Mouse (Mus musculus): Measurements from ENCODE around the gene Dlgap1. TPM values are rescaled to one million over a fixed set of nuclear protein-coding genes. Genes with fewer than 3 reads are reported as not detected.

The Dlgap1 gene
- polyA plus RNA-seq, 1 experiment from 2014 or later: 0.03 TPM

GRCm38 (mm10) chr17:70629653-70630378 lies 660.9 kb downstream of the Dlgap1 start:
- WGBS (ENCODE audit: insufficient replicate concordance): 50% methylated on average over 6 of the region's 6 CpGs
- ATAC-seq (ENCODE audit: low read depth): no peak
- no peaks in the 10 kb centered on the region for H3K9me3 ChIP-seq (replicated peaks)

GRCm38 (mm10) chr17:70633181-70633944 lies 664.5 kb downstream of the Dlgap1 start:
- no peaks in the 10 kb centered on the region for H3K36me3 ChIP-seq
- no peak overlapping the region for H3K4me2 ChIP-seq
- H3K4me1 ChIP-seq (replicated peaks): no peaks in the 10 kb centered on the region
- H3K27ac ChIP-seq: no peak overlapping the region
- WGBS (ENCODE audit: insufficient replicate concordance): 18% methylated on average over 9 of the region's 9 CpGs
- no peak overlapping the region for H3K4me3 ChIP-seq (replicated peaks)
- ATAC-seq (ENCODE audit: low read depth): no peak
- no peaks in the 10 kb centered on the region for H3K27me3 ChIP-seq
- H3K9ac ChIP-seq: no peak overlapping the region
- DNase-seq: peak; percentile 2
- H3K9me3 ChIP-seq (replicated peaks): no peaks in the 10 kb centered on the region

More at GRCm38 (mm10) chr17:70629653-70630378, 660.9 kb downstream of the Dlgap1 start:
- no peak overlapping the region for H3K4me2 ChIP-seq
- H3K27me3 ChIP-seq: no peaks in the 10 kb centered on the region
- no peak overlapping the region for H3K9ac ChIP-seq
- no peak overlapping the region for H3K27ac ChIP-seq
- DNase-seq: no peak
- H3K36me3 ChIP-seq: no peaks in the 10 kb centered on the region
- H3K4me1 ChIP-seq (replicated peaks): no peaks in the 10 kb centered on the region
- no peak overlapping the region for H3K4me3 ChIP-seq (replicated peaks)

GRCm38 (mm10) chr17:70643211-70643610 lies 674.3 kb downstream of the Dlgap1 start:
- no peaks in the 10 kb centered on the region for H3K36me3 ChIP-seq
- H3K9ac ChIP-seq: no peak overlapping the region
- no peak overlapping the region for H3K4me3 ChIP-seq (replicated peaks)
- no peak overlapping the region for H3K27ac ChIP-seq
- H3K27me3 ChIP-seq: no peaks in the 10 kb centered on the region
- ATAC-seq (ENCODE audit: low read depth): no peak
- no peak for DNase-seq
- no peaks in the 10 kb centered on the region for H3K4me1 ChIP-seq (replicated peaks)
- H3K4me2 ChIP-seq: no peak overlapping the region
- H3K9me3 ChIP-seq (replicated peaks): no peaks in the 10 kb centered on the region
- 51% methylated on average over 1 of the region's 1 CpGs for WGBS (ENCODE audit: insufficient replicate concordance)

- ATAC-seq (ENCODE audit: low read depth) (no peak), DNase-seq (no peak)
- no peaks in the 10 kb centered on the region for H3K36me3 ChIP-seq
- H3K4me3 ChIP-seq (replicated peaks): no peak overlapping the region
- H3K27me3 ChIP-seq: no peaks in the 10 kb centered on the region
- no peak overlapping the region for H3K27ac ChIP-seq
- WGBS (ENCODE audit: insufficient replicate concordance): 50% methylated on average over 4 of the region's 4 CpGs
- H3K4me2 ChIP-seq: no peak overlapping the region
- no peaks in the 10 kb centered on the region for H3K9me3 ChIP-seq (replicated peaks)
- H3K9ac ChIP-seq: no peak overlapping the region
- no peaks in the 10 kb centered on the region for H3K4me1 ChIP-seq (replicated peaks)
Measured at GRCm38 (mm10) chr17:70646641-70647040, 677.8 kb downstream of the Dlgap1 start.

GRCm38 (mm10) chr17:70661382-70661781 lies 692.5 kb downstream of the Dlgap1 start:
- DNase-seq (no peak), ATAC-seq (ENCODE audit: low read depth) (no peak)
- H3K4me1 ChIP-seq (replicated peaks): no peaks in the 10 kb centered on the region
- no peaks in the 10 kb centered on the region for H3K27me3 ChIP-seq
- 54% methylated on average over 3 of the region's 3 CpGs for WGBS (ENCODE audit: insufficient replicate concordance)
- no peak overlapping the region for H3K4me3 ChIP-seq (replicated peaks)
- H3K27ac ChIP-seq: no peak overlapping the region
- H3K4me2 ChIP-seq: no peak overlapping the region
- H3K36me3 ChIP-seq: no peaks in the 10 kb centered on the region
- no peaks in the 10 kb centered on the region for H3K9me3 ChIP-seq (replicated peaks)
- H3K9ac ChIP-seq: no peak overlapping the region

- Histone ChIP-seq H3K9ac (no peak overlapping the region), H3K4me3 (replicated peaks) (no peak overlapping the region), H3K4me1 (replicated peaks) (no peaks in the 10 kb centered on the region), H3K27me3 (no peaks in the 10 kb centered on the region), H3K9me3 (replicated peaks) (no peaks in the 10 kb centered on the region), H3K4me2 (no peak overlapping the region), H3K27ac (no peak overlapping the region), H3K36me3 (no peaks in the 10 kb centered on the region)
- WGBS (ENCODE audit: insufficient replicate concordance): 60% methylated on average over 6 of the region's 6 CpGs
- no peak for DNase-seq
- ATAC-seq (ENCODE audit: low read depth): no peak
Measured at GRCm38 (mm10) chr17:70663992-70664391, 695.1 kb downstream of the Dlgap1 start.

- no peaks in the 10 kb centered on the region for H3K36me3 ChIP-seq
- H3K4me1 ChIP-seq (replicated peaks): no peaks in the 10 kb centered on the region
- no peak for DNase-seq
- ATAC-seq (ENCODE audit: low read depth): no peak
- no peak overlapping the region for H3K4me2 ChIP-seq
- no peak overlapping the region for H3K4me3 ChIP-seq (replicated peaks)
- no peaks in the 10 kb centered on the region for H3K27me3 ChIP-seq
- H3K9me3 ChIP-seq (replicated peaks): no peaks in the 10 kb centered on the region
- no peak overlapping the region for H3K9ac ChIP-seq
- no peak overlapping the region for H3K27ac ChIP-seq
Measured at GRCm38 (mm10) chr17:70664484-70665040, 695.7 kb downstream of the Dlgap1 start.

GRCm38 (mm10) chr17:70673985-70674384 lies 705.1 kb downstream of the Dlgap1 start:
- Histone ChIP-seq H3K4me2 (no peak overlapping the region), H3K27ac (no peak overlapping the region), H3K36me3 (no peaks in the 10 kb centered on the region), H3K9me3 (replicated peaks) (no peaks in the 10 kb centered on the region), H3K9ac (no peak overlapping the region), H3K4me3 (replicated peaks) (no peak overlapping the region), H3K27me3 (no peaks in the 10 kb centered on the region), H3K4me1 (replicated peaks) (no peaks in the 10 kb centered on the region)
- WGBS (ENCODE audit: insufficient replicate concordance): 73% methylated on average over 13 of the region's 13 CpGs
- ATAC-seq (ENCODE audit: low read depth) (no peak), DNase-seq (no peak)

- H3K9me3 ChIP-seq (replicated peaks): no peaks in the 10 kb centered on the region
- ATAC-seq (ENCODE audit: low read depth) (no peak), DNase-seq (no peak)
- no peaks in the 10 kb centered on the region for H3K4me1 ChIP-seq (replicated peaks)
- H3K4me2 ChIP-seq: no peak overlapping the region
- H3K9ac ChIP-seq: no peak overlapping the region
- H3K27ac ChIP-seq: no peak overlapping the region
- H3K27me3 ChIP-seq: no peaks in the 10 kb centered on the region
- WGBS (ENCODE audit: insufficient replicate concordance): 59% methylated on average over 2 of the region's 2 CpGs
- no peaks in the 10 kb centered on the region for H3K36me3 ChIP-seq
- H3K4me3 ChIP-seq (replicated peaks): no peak overlapping the region
Measured at GRCm38 (mm10) chr17:70676522-70676921, 707.6 kb downstream of the Dlgap1 start.

- no peak overlapping the region for H3K9ac ChIP-seq
- H3K4me1 ChIP-seq (replicated peaks): no peaks in the 10 kb centered on the region
- ATAC-seq (ENCODE audit: low read depth) (no peak), DNase-seq (no peak)
- no peaks in the 10 kb centered on the region for H3K36me3 ChIP-seq
- H3K27me3 ChIP-seq: no peaks in the 10 kb centered on the region
- no peaks in the 10 kb centered on the region for H3K9me3 ChIP-seq (replicated peaks)
- H3K4me2 ChIP-seq: no peak overlapping the region
- no peak overlapping the region for H3K27ac ChIP-seq
- 12% methylated on average over 15 of the region's 15 CpGs for WGBS (ENCODE audit: insufficient replicate concordance)
- H3K4me3 ChIP-seq (replicated peaks): no peak overlapping the region
Measured at GRCm38 (mm10) chr17:70683561-70684167, 714.8 kb downstream of the Dlgap1 start.

GRCm38 (mm10) chr17:70690174-70690573 lies 721.3 kb downstream of the Dlgap1 start:
- H3K4me2 ChIP-seq: no peak overlapping the region
- no peak overlapping the region for H3K27ac ChIP-seq
- DNase-seq: no peak
- H3K36me3 ChIP-seq: no peaks in the 10 kb centered on the region
- 71% methylated on average over 6 of the region's 6 CpGs for WGBS (ENCODE audit: insufficient replicate concordance)
- no peaks in the 10 kb centered on the region for H3K27me3 ChIP-seq
- H3K9ac ChIP-seq: no peak overlapping the region
- no peak overlapping the region for H3K4me3 ChIP-seq (replicated peaks)
- H3K9me3 ChIP-seq (replicated peaks): no peaks in the 10 kb centered on the region
- no peaks in the 10 kb centered on the region for H3K4me1 ChIP-seq (replicated peaks)
- no peak for ATAC-seq (ENCODE audit: low read depth)
